35 mouse cellular contexts compared by ENCODE assay signal in genomic region chr8:76514132-76514531, GRCm38 (mm10).
"Had no signal": no experiment of that assay in that cellular context is flagged by ENCODE, and none has a peak within 500 bp of the region (broad histone marks: within the 10 kb centered on the region; RNA-seq: fewer than 3 reads in every experiment).

No protein-coding gene starts in this region.

- DNase-seq: heart, adult 2 months; heart, postnatal 10 days; heart, postnatal 14 days; heart, postnatal 36 days; heart, postnatal 4 days; kidney, adult 11 months; kidney, adult 18-20 months; kidney, adult 2 months; kidney, adult 8-10 months; kidney, adult 9 months; kidney, postnatal 10 days; kidney, postnatal 14 days; kidney, postnatal 25 days; kidney, postnatal 36 days; kidney, postnatal 4 days; layer of hippocampus, adult 9-11 months; layer of hippocampus, postnatal 36 days had no signal

- H3K4me1 ChIP-seq: heart, embryonic 10.5 days; heart, embryonic 12.5 days; heart, embryonic 13.5 days; heart, embryonic 15.5 days; hindbrain, embryonic 10.5 days; hindbrain, embryonic 12.5 days; hindbrain, embryonic 13.5 days; hindbrain, embryonic 15.5 days; intestine, embryonic 15.5 days; kidney, embryonic 15.5 days had no signal

- H3K4me3 ChIP-seq: heart, adult 2 months; heart, embryonic 10.5 days; heart, embryonic 12.5 days; heart, embryonic 13.5 days; heart, embryonic 15.5 days; hindbrain, embryonic 10.5 days; hindbrain, embryonic 12.5 days; hindbrain, embryonic 13.5 days; hindbrain, embryonic 15.5 days; intestine, embryonic 15.5 days; kidney, embryonic 15.5 days; layer of hippocampus, adult 2 months had no signal

- H3K4me2 ChIP-seq: heart, embryonic 11.5 days; heart, embryonic 12.5 days; heart, embryonic 13.5 days; heart, embryonic 15.5 days; hindbrain, embryonic 12.5 days; hindbrain, embryonic 13.5 days; hindbrain, embryonic 15.5 days; intestine, embryonic 15.5 days; kidney, embryonic 15.5 days had no signal

- H3K9me3 ChIP-seq: heart, embryonic 10.5 days; heart, embryonic 12.5 days; heart, embryonic 13.5 days; heart, embryonic 15.5 days; hindbrain, embryonic 10.5 days; hindbrain, embryonic 12.5 days; hindbrain, embryonic 13.5 days; hindbrain, embryonic 15.5 days; intestine, embryonic 15.5 days; kidney, embryonic 15.5 days had no signal

- ATAC-seq: hindbrain, embryonic 16.5 days; hindbrain, postnatal 0 days; inflammation-experienced regulatory T-cells, adult 6 months; intestine, embryonic 15.5 days; intestine, embryonic 16.5 days; intestine, postnatal 0 days had no signal

- H3K9ac ChIP-seq: heart, embryonic 12.5 days; heart, embryonic 13.5 days; heart, embryonic 15.5 days; hindbrain, embryonic 12.5 days; hindbrain, embryonic 13.5 days; hindbrain, embryonic 15.5 days; intestine, embryonic 15.5 days; kidney, embryonic 15.5 days had no signal

- H3K36me3 ChIP-seq: heart, embryonic 10.5 days; heart, embryonic 12.5 days; heart, embryonic 13.5 days; heart, embryonic 15.5 days; hindbrain, embryonic 10.5 days; hindbrain, embryonic 12.5 days; hindbrain, embryonic 13.5 days; hindbrain, embryonic 15.5 days; intestine, embryonic 15.5 days; kidney, embryonic 15.5 days had no signal

- H3K27me3 ChIP-seq: heart, embryonic 12.5 days; heart, embryonic 13.5 days; heart, embryonic 15.5 days; hindbrain, embryonic 12.5 days; hindbrain, embryonic 13.5 days; hindbrain, embryonic 15.5 days; intestine, embryonic 15.5 days; kidney, embryonic 15.5 days had no signal

- H3K27ac ChIP-seq: heart, adult 2 months; heart, embryonic 10.5 days; heart, embryonic 13.5 days; heart, embryonic 15.5 days; hindbrain, embryonic 10.5 days; hindbrain, embryonic 12.5 days; hindbrain, embryonic 13.5 days; hindbrain, embryonic 15.5 days; hindbrain, postnatal 0 days; intestine, embryonic 15.5 days; kidney, embryonic 15.5 days; kidney, postnatal 0 days; layer of hippocampus, adult 2 months had no signal
